Mouse (Mus musculus) midbrain, embryonic 11.5 days (tissue): ENCODE measurements at regions not wholly inside any gene's neighbourhood (a gene's known extent, or its start where the extent isn't known, plus 50 kb on each side); places are given as distances from the start of the nearest gene placed in this dataset.
A peak's percentile ranks its signal among the peaks of the same experiment; 100 is the strongest.

Experiments
- ATAC-seq: fragments of 200-750 bp; cut with Nextera tagmentation; 2 replicates; pipeline ENCODE4 v1.8.0; 2017; ENCODE audit warnings: moderate TSS enrichment, moderate library complexity; ENCODE audit not compliant: low FRiP score
- DNase-seq: peaks from one replicate; pipeline ENCODE4 v3.0.0; 2015; ENCODE audit warnings: low spot score; ENCODE audit errors: missing footprints
- H3K27ac ChIP-seq: fragments of 300-500 bp; sonication (generic); 2 replicates; pipeline ENCODE4 v1.5.1; 2014; ENCODE audit warnings: low read depth, low read length
- H3K27me3 ChIP-seq: fragments of 300-500 bp; sonication (generic); 2 replicates; pipeline ENCODE4 v1.6.1; 2014; ENCODE audit warnings: mild to moderate bottlenecking, low read length, moderate library complexity, mixed read lengths; ENCODE audit not compliant: control insufficient read depth, insufficient read depth
- H3K36me3 ChIP-seq: fragments of 300-500 bp; sonication (generic); 2 replicates; pipeline ENCODE4 v1.6.1; 2014; ENCODE audit warnings: mild to moderate bottlenecking, low read length, moderate library complexity, mixed read lengths; ENCODE audit not compliant: control insufficient read depth, insufficient read depth
- H3K4me1 ChIP-seq: fragments of 300-500 bp; sonication (generic); 2 replicates; pipeline ENCODE4 v1.6.1; 2014; ENCODE audit warnings: low read length; ENCODE audit not compliant: control insufficient read depth, insufficient read depth
- H3K4me2 ChIP-seq: fragments of 300-500 bp; sonication (generic); 2 replicates; pipeline ENCODE4 v1.6.1; 2014; ENCODE audit warnings: mild to moderate bottlenecking, moderate library complexity
- H3K4me3 ChIP-seq: fragments of 300-500 bp; sonication (generic); 2 replicates; pipeline ENCODE4 v1.5.1; 2014; ENCODE audit warnings: low read depth, low read length
- H3K9ac ChIP-seq: fragments of 300-500 bp; sonication (generic); 2 replicates; pipeline ENCODE4 v1.6.1; 2014; ENCODE audit warnings: low read length
- H3K9me3 ChIP-seq: fragments of 300-500 bp; sonication (generic); 2 replicates; pipeline ENCODE4 v1.6.1; 2016; ENCODE audit warnings: low read length; ENCODE audit not compliant: control insufficient read depth
- WGBS: fragments of 180-500 bp; shearing (Covaris S2); extraction: QIAGEN DNeasy Blood & Tissue Kit; methylation state at CpG from one replicate; pipeline ENCODE4 v1.1.7; 2014; 5-methylcytosine and 5-hydroxymethylcytosine counted together

DNA sequence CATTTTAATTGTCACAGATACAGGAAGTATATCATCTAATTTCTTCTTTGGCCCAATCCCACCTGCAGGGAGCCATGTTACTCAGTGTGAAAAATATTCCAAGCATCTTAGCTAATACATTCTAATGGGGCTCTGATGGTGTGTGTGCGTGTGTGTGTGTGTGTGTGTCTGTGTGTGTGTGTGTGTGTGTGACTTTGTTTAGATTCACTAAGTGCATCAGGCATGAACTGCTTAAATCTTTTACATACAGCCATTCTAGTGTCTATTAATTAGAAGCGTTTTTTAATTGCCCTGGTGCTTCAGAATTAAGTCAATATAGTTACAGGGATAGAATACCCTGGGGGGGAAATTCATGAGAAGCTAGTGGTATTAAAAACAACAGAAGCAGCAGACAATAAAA lies 912.1 kb upstream of the Gm5150 start:
- Histone ChIP-seq H3K9ac (no peak overlapping the region), H3K27ac (no peak overlapping the region), H3K4me3 (no peak overlapping the region), H3K27me3 (no peaks in the 10 kb centered on the region), H3K36me3 (no peaks in the 10 kb centered on the region), H3K9me3 (no peaks in the 10 kb centered on the region), H3K4me2 (no peak overlapping the region), H3K4me1 (no peaks in the 10 kb centered on the region; the same call in 1 of the 2 replicates)
- WGBS: 80% methylated on average over 2 of the region's 2 CpGs
- DNase-seq: no peak
- no peak for ATAC-seq

DNA sequence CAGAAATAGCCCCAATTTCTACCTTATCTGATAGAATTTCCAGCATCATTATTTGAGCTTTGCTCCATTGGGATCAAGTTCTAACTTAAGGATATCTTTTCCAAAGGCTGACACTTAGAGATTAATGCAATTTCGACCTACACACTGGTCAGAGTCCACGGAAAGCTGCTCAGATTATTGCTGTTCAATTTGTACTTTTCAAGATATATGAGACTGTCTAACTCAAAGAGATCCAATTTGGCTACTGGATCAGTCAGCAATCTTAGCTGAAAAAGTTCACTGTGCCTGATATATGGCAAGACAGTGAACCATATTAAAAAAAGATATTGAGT lies 909.8 kb upstream of the Gm5150 start:
- ATAC-seq (no peak), DNase-seq (no peak)
- H3K27me3 ChIP-seq: no peaks in the 10 kb centered on the region
- H3K36me3 ChIP-seq: no peaks in the 10 kb centered on the region
- H3K4me2 ChIP-seq: no peak overlapping the region
- H3K9ac ChIP-seq: no peak overlapping the region
- H3K4me1 ChIP-seq: no peaks in the 10 kb centered on the region
- WGBS: 77% methylated on average over 2 of the region's 2 CpGs
- H3K27ac ChIP-seq: no peak overlapping the region
- no peak overlapping the region for H3K4me3 ChIP-seq
- no peaks in the 10 kb centered on the region for H3K9me3 ChIP-seq

DNA sequence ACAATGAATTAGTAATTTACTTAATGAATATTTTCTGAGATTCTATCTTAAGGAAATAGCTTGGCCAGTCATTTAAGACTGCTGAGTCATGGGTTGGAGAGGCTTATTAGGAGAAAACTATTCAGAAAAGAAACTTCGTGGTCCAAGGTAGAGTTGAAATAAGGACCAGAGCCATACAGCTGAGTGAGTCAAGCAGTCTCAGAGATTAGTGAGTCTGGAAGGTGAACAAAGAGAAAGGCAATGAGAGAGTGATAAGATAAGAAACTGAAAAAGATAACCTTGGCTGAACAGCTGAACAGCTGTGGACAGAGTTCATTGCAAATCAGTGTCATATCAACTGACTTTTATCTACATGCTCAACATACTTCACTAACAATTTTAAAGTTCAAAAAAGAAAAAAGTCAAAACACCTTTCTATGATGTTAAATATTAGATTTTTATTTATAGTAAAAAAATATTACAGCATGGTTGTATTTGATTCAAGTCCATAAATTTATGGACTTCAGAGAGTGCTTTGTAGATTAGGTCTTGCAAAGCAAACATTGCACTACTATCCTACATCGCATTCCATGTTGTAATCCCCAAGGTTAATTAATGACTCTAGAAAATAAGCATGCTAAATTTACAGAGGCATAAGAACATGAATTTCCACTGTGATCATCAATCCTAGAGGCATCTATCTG lies 909.3 kb upstream of the Gm5150 start:
- H3K4me3 ChIP-seq: no peak overlapping the region
- H3K9ac ChIP-seq: no peak overlapping the region
- H3K27ac ChIP-seq: no peak overlapping the region
- ATAC-seq: no peak
- no peaks in the 10 kb centered on the region for H3K9me3 ChIP-seq
- no peaks in the 10 kb centered on the region for H3K27me3 ChIP-seq
- H3K36me3 ChIP-seq: no peaks in the 10 kb centered on the region
- H3K4me1 ChIP-seq: no peaks in the 10 kb centered on the region
- WGBS: 85% methylated on average over 2 of the region's 2 CpGs
- no peak overlapping the region for H3K4me2 ChIP-seq
- DNase-seq: no peak

DNA sequence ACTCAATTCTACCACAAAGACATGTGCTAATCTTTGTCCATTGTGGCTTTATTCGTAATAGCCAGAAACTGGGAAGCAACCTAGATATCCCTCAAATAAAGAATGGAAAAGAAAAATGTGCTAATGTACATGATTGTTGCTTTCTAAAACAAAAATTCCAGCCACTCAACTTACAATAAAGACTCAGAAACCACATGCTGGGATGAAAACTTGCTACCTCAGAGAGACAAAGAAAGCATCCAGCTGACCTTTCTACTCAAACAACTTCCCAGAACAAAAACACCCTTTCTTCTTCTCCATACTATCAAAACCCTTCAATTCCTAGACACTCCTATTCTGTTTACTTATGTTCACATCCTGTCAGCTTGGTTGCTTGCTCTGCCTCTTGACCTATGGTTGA lies 881.9 kb upstream of the Gm5150 start:
- Histone ChIP-seq H3K27ac (no peak overlapping the region), H3K4me2 (no peak overlapping the region), H3K4me3 (no peak overlapping the region), H3K27me3 (no peaks in the 10 kb centered on the region), H3K9me3 (no peaks in the 10 kb centered on the region), H3K9ac (no peak overlapping the region), H3K36me3 (no peaks in the 10 kb centered on the region), H3K4me1 (no peaks in the 10 kb centered on the region)
- no peak for DNase-seq
- WGBS: 84% methylated on average over 1 of the region's 1 CpGs
- no peak for ATAC-seq

DNA sequence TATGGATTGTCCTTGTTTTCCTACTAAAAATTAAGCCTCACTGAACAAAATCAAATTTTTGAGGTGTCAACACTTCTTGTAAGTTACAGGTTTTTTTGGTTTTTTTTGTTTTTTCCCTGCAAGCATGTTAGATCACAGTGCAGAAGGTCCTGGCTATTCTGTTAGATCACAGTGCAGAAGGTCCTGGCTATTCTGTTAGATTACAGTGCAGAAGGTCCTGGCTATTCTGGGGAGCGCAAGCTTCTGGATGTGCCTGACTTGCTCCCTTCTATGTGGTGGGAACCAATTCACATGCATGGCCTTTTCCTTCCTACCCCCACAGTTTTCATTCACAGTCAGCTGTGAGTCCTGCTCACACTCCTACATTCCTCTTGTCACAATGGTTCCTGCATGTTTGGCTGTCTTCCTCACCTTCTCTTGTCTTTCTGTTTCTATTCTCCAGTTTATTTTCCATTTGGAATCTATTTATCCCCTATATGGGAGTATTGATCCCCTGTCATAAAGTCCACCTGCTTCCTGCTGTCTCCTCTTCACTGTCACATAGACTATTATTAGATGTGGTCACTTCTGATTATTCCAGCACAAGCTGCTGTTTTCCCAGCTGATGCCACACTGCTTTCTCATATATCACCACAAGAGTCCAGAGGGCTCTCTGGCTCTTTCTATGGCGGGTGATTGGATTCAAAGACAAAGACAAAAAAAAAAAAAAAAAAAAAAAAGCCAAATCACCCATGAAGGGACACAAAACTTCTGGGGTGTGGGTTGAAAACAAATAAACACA lies 866.3 kb upstream of the Gm5150 start:
- DNase-seq: no peak
- H3K36me3 ChIP-seq: no peaks in the 10 kb centered on the region
- H3K4me3 ChIP-seq: no peak overlapping the region
- WGBS: 71% methylated on average over 2 of the region's 2 CpGs
- H3K4me1 ChIP-seq: peaks cover 4% of the 10 kb centered on the region; the same call in 1 of the 2 replicates
- no peak overlapping the region for H3K4me2 ChIP-seq
- H3K27me3 ChIP-seq: no peaks in the 10 kb centered on the region
- H3K27ac ChIP-seq: 0 out of 2 replicates have a peak overlapping the region, but pooled peaks have one; percentile 7
- no peak overlapping the region for H3K9ac ChIP-seq
- no peaks in the 10 kb centered on the region for H3K9me3 ChIP-seq
- peak; percentile 54; the same call in 1 of the 2 replicates for ATAC-seq

DNA sequence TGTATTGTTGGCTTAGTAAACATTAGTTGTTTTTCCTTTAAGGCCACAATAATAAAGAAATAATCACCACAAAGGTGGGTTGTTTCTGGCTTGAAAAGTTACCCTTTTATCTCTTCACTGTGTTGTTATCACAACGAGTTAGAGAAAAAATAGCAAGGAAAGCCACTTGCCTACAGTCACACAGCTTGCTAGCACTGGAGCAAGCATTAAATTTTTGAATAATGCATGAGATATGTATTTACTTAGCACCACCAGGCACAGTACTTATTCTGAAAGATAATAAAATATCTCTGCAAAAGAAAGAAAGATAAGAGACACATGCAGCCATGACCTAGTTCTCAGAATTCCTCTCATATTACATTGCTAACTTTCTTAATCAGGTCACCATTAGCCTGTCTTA lies 853.8 kb upstream of the Gm5150 start:
- no peaks in the 10 kb centered on the region; the same call in 1 of the 2 replicates for H3K4me1 ChIP-seq
- 49% methylated on average over 1 of the region's 1 CpGs for WGBS
- no peak overlapping the region for H3K4me3 ChIP-seq
- no peak overlapping the region for H3K9ac ChIP-seq
- no peaks in the 10 kb centered on the region for H3K36me3 ChIP-seq
- H3K27me3 ChIP-seq: no peaks in the 10 kb centered on the region
- no peak overlapping the region for H3K4me2 ChIP-seq
- no peak overlapping the region; the same call in 1 of the 2 replicates for H3K27ac ChIP-seq
- no peak for ATAC-seq
- no peaks in the 10 kb centered on the region for H3K9me3 ChIP-seq
- DNase-seq: no peak

DNA sequence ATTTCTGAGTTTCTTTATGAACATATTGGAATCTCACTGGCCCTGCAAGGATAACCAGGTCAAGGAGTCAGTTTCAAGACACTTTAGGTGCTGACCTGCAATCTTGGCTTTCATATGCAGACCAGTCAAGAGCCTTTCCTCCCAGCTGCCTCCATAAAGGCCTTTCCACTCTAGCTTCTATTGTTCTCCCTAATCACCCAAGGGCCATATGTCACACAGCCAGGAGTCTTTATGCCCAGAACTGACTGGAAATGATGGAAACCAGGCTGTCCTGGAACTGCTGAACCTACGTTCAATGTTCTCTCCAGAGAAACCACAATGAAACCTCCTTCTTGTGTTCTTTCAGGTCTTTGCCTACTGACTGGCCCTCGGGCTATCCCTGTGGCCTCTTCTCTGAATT lies 852.7 kb upstream of the Gm5150 start:
- 48% methylated on average over 2 of the region's 2 CpGs for WGBS
- Histone ChIP-seq H3K27me3 (no peaks in the 10 kb centered on the region), H3K36me3 (no peaks in the 10 kb centered on the region), H3K4me3 (no peak overlapping the region), H3K9ac (no peak overlapping the region), H3K4me2 (no peak overlapping the region), H3K9me3 (no peaks in the 10 kb centered on the region), H3K27ac (peak overlapping the region; percentile 53; the same call in 1 of the 2 replicates), H3K4me1 (peaks cover under 1% of the 10 kb centered on the region; the same call in 1 of the 2 replicates)
- ATAC-seq: peak; percentile 68
- no peak for DNase-seq

DNA sequence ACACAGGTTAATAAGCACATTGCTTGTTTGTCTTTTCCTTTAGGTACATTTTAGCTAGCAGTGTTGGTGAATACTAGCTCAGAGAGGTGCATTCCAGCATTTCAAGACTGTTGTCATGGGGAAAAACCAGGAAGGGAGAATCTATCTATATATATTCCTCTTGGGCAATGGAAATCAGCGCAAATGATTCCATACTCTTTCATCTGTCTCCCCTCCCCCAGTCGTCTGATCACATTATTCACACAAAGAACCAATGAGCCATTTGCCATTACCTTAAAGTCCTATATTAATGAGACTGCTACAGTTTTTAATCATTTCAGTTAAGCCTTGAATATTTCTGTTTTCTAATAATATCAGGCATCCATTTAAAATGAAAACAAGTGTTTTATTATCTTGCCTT lies 849.0 kb upstream of the Gm5150 start:
- Histone ChIP-seq H3K27ac (no peak overlapping the region), H3K9me3 (no peaks in the 10 kb centered on the region), H3K4me3 (no peak overlapping the region), H3K4me1 (peaks cover 2% of the 10 kb centered on the region; the same call in 1 of the 2 replicates), H3K36me3 (no peaks in the 10 kb centered on the region), H3K9ac (no peak overlapping the region), H3K27me3 (no peaks in the 10 kb centered on the region), H3K4me2 (no peak overlapping the region)
- 58% methylated on average over 2 of the region's 2 CpGs for WGBS
- DNase-seq (no peak), ATAC-seq (no peak)

DNA sequence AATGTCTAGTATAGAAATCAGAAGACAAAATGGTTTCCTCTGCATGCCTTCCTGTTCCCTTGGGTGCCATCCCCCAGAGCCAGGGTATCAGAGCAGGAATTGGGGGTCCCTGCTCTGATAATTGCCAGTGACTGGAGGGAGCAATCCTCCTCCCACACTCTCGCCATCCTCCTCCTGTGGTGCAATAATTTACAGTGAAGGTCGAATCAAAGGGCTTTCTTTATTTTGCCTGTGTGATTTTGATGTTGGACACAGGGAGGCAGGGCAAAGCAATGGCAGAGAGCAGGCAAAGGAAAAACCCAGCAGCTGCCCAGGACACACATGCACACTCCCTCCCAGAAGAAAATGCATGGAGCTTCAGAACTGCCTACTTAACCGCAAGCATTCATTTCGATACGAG lies 847.8 kb upstream of the Gm5150 start:
- Histone ChIP-seq H3K4me1 (peaks cover 2% of the 10 kb centered on the region; the same call in 1 of the 2 replicates), H3K4me3 (no peak overlapping the region), H3K9ac (no peak overlapping the region), H3K4me2 (no peak overlapping the region), H3K27me3 (no peaks in the 10 kb centered on the region), H3K36me3 (no peaks in the 10 kb centered on the region), H3K27ac (no peak overlapping the region; the same call in 1 of the 2 replicates), H3K9me3 (no peaks in the 10 kb centered on the region)
- DNase-seq (no peak), ATAC-seq (peak; percentile 66)
- 64% methylated on average over 5 of the region's 5 CpGs for WGBS
